Mouse (Mus musculus) midbrain, embryonic 15.5 days (tissue): ENCODE data around the gene Cdc42ep2. TPM values are rescaled to one million over a fixed set of nuclear protein-coding genes. Genes with fewer than 3 reads are reported as not detected.

ENCODE experiments used
- ATAC-seq: fragments of 200-750 bp; cut with Nextera tagmentation; replicated peaks from 2 replicates; pipeline ENCODE4 v1.8.0; 2017; ENCODE audit warnings: moderate TSS enrichment
- H3K27ac ChIP-seq: fragments of 300-500 bp; sonication (generic); 2 replicates; pipeline ENCODE4 v1.5.1; 2015; ENCODE audit warnings: mild to moderate bottlenecking, inconsistent platforms
- H3K27me3 ChIP-seq: fragments of 300-500 bp; sonication (generic); replicated peaks from 2 replicates; pipeline ENCODE4 v1.6.1; 2015; ENCODE audit warnings: inconsistent platforms
- H3K36me3 ChIP-seq: fragments of 300-500 bp; sonication (generic); replicated peaks from 2 replicates; pipeline ENCODE4 v1.6.1; 2015; ENCODE audit warnings: inconsistent platforms
- H3K4me1 ChIP-seq: fragments of 300-500 bp; sonication (generic); 2 replicates; pipeline ENCODE4 v1.6.1; 2015; ENCODE audit warnings: inconsistent platforms
- H3K4me2 ChIP-seq: fragments of 300-500 bp; sonication (generic); 2 replicates; pipeline ENCODE4 v1.6.1; 2015; ENCODE audit warnings: inconsistent platforms, mild to moderate bottlenecking, moderate library complexity
- H3K4me3 ChIP-seq: fragments of 300-500 bp; sonication (generic); 2 replicates; pipeline ENCODE4 v1.5.1; 2015; ENCODE audit warnings: mild to moderate bottlenecking, inconsistent platforms
- H3K9ac ChIP-seq: fragments of 300-500 bp; sonication (generic); 2 replicates; pipeline ENCODE4 v1.6.1; 2015; ENCODE audit warnings: mild to moderate bottlenecking, inconsistent platforms
- H3K9me3 ChIP-seq: fragments of 300-500 bp; sonication (generic); 2 replicates; pipeline ENCODE4 v1.6.1; 2016; ENCODE audit warnings: inconsistent platforms
- WGBS: fragments of 180-500 bp; shearing (Covaris S2); methylation state at CpG from one replicate; pipeline ENCODE4 v1.1.7; 2015; ENCODE audit warnings: mixed read lengths; 5-methylcytosine and 5-hydroxymethylcytosine counted together
- polyA plus RNA-seq: library from polyadenylated mRNA; unstranded; fragments of >200 nt; fragmentation: Nextera tagmentation; extraction: Ambion mirVana; gene quantifications from 2 replicates; pipeline ENCODE4 v1.2.1, GENCODE M21; 2015

Cdc42ep2 gene
- polyA plus RNA-seq, 1 experiment from 2014 or later = 16.7 TPM

DNA sequence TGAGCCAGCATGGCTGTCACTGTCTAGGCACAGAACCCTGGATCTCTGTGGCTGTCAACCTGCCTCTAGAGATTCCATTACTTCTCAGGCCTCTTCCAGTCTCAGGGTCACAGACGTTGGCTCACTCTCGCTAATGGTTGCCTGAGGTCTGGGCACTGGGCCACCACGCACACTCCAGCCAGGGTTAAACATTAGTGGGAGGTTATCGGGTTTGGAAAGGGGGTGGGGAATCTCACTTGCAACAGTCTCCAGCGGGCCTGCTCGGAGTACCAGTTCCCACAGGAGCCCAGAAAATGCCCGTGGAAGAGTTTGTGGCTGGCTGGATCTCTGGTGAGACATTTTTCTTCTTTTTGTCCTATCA lies 46.3 kb downstream of the Cdc42ep2 start:
- H3K9me3 ChIP-seq = no peaks in the 10 kb centered on the region
- H3K4me1 ChIP-seq = peaks cover 17% of the 10 kb centered on the region
- 80% methylated on average over 7 of the region's 7 CpGs for WGBS
- H3K9ac ChIP-seq = no peak overlapping the region
- no peak for ATAC-seq
- no peaks in the 10 kb centered on the region for H3K36me3 ChIP-seq
- no peak overlapping the region for H3K27ac ChIP-seq
- H3K4me3 ChIP-seq = no peak overlapping the region
- H3K4me2 ChIP-seq = no peak overlapping the region
- no peaks in the 10 kb centered on the region for H3K27me3 ChIP-seq

DNA sequence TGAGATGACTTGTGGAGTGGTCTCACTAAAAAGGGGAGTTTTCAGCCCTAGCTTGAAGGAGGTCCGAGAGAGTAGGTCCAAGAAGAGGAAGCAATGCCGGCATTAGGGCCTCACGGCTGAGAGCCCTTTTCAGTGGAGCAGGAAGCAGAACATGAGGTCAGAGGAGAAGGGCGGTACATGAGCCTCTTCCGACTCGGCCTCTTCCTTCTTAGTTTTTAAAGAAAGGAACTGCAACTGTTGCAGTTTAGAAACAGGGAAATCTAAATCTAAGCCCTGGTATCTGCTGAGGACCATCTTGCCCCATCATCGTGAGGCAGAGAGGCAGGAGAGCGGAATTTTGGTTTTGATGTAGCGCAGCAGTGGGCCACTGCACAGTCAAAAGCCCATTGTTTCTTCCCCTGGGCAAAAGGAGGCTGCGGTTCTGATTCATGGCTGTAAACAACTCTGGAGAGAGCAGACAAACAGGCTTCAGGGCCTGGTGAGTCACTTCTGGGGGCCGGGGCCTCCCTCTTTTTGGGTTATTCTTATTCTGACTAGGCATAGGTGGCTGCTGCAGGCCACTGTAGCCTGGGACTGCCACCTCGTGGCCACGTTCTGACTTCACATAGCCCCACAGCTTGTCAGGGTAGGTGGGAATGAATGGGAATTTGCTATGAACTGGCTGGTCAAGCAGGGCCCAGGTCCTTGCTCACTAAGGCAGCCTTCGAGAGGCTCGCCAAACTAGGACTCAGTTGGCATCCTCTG lies 46.8 kb downstream of the Cdc42ep2 start, which contains the start of gene Slc25a45:
TSS of gene Slc25a45 (plus strand) at position 191 of the 744 bp plus-strand sequence.
- 45% methylated on average over 15 of the region's 15 CpGs for WGBS

DNA sequence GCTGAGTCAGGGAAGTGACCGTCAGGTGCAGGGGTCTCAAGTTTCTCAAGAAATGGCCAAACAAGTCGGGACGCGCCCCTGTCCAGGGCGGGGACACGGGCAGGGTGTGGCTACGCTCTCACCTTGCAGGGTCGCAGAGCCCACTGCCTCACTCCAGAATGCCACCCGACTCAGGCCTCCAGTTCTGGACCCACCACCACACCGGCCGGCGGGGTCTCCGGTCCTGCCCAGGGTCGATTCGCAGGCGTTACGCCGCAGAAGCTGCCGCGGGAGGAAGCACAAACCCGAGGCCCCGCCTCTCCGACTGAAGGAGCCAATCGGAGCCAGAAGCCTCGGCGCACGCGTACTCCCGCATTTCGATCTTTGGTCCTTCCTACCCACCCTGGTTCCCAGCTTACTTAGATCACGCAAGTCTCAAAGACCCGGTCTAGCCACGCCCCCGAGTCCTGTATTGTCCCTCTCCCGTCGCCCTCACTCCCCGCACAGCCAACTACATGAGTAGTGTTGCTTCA lies 49.6 kb downstream of the Cdc42ep2 start, which contains the start of gene Frmd8:
TSS of gene Frmd8 (minus strand) at position 306 of the 512 bp plus-strand sequence.
- Histone ChIP-seq H3K27me3 (no peaks in the 10 kb centered on the region), H3K9me3 (no peaks in the 10 kb centered on the region), H3K4me2 (peak within 1 kb of the TSS; percentile 94), H3K4me3 (peak within 1 kb of the TSS; percentile 83), H3K36me3 (no peaks in the 10 kb centered on the region), H3K9ac (peak within 1 kb of the TSS; percentile 90), H3K27ac (peak within 1 kb of the TSS; percentile 72), H3K4me1 (peaks cover 25% of the 10 kb centered on the region)
- peak; percentile 90 for ATAC-seq
- WGBS = under 1% methylated on average over 37 of the region's 37 CpGs

More for the DNA sequence above, 46.8 kb downstream of the Cdc42ep2 start, which contains the start of gene Slc25a45:
- peaks cover 21% of the 10 kb centered on the region for H3K4me1 ChIP-seq
- no peaks in the 10 kb centered on the region for H3K27me3 ChIP-seq
- H3K36me3 ChIP-seq = no peaks in the 10 kb centered on the region
- no peaks in the 10 kb centered on the region for H3K9me3 ChIP-seq
- H3K4me2 ChIP-seq = no peak within 1 kb of the TSS
- no peak within 1 kb of the TSS for H3K9ac ChIP-seq
- no peak within 1 kb of the TSS; the same call in 1 of the 2 replicates for H3K27ac ChIP-seq
- ATAC-seq = no peak
- no peak within 1 kb of the TSS for H3K4me3 ChIP-seq

DNA sequence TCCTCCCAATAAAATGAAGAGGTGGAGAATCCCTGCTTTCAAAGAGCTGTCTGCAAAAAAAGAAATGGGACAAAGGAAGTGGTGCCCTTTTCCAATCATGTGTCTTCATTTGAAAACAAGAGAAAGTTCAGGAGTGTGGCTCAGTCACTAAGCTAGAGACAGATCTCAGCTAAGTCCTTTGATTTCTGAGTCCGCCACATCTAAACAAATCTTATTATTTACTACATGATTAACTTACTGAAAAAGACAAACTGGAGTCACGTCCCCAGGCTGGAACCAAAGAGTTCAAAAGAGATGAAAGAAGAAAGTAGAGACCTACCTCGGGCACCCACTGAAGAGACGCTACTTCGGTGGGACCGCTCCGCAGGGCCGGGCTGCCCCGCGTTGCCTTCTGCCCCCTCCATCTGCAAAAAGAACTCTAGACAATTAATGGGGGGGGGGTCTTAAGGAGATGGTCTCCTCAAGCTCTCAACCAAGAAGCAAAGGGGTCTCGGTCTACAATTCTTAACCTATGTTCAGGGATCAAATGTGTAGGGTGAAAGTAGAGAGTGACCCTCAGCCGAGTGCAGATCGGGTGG lies 50.1 kb downstream of the Cdc42ep2 start:
- 8% methylated on average over 13 of the region's 13 CpGs for WGBS
- peak overlapping the region; percentile 90 for H3K9ac ChIP-seq
- no peak overlapping the region for H3K27ac ChIP-seq
- H3K4me3 ChIP-seq = peak overlapping the region; percentile 83
- H3K4me2 ChIP-seq = peak overlapping the region; percentile 94
- no peak; the same call in 1 of the 2 replicates for ATAC-seq
- no peaks in the 10 kb centered on the region for H3K9me3 ChIP-seq
- H3K36me3 ChIP-seq = no peaks in the 10 kb centered on the region
- H3K4me1 ChIP-seq = peaks cover 25% of the 10 kb centered on the region
- no peaks in the 10 kb centered on the region for H3K27me3 ChIP-seq

DNA sequence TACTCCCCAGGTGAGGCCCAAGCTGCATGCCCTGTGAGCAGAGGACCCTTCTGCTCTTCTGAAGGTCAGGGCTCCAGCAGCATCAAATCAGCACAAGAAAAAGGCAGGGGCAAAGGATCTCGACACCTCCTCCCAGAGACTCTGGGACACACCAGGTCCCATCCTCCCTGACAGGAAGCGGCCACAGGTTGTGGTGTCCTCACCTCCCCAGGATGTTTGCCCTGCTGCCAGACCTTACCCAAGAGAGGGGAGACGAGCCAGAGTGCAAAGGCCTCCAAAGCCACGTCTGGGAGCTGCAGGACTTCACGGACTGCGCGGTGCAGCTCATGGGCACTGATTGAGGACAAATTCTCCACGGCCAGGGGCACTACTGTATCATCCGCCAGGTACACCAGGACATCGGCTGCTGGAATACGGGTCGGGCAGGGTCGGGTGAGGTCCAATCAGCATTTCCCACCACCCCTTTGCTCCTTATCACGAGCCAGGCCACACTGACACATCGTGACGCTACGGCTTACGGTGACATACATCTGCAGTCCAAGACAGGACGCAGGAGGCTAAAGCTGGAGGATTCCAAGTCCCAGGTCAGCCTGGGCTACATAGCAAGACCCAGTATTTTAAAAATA lies 51.6 kb downstream of the Cdc42ep2 start:
- 90% methylated on average over 19 of the region's 19 CpGs for WGBS

DNA sequence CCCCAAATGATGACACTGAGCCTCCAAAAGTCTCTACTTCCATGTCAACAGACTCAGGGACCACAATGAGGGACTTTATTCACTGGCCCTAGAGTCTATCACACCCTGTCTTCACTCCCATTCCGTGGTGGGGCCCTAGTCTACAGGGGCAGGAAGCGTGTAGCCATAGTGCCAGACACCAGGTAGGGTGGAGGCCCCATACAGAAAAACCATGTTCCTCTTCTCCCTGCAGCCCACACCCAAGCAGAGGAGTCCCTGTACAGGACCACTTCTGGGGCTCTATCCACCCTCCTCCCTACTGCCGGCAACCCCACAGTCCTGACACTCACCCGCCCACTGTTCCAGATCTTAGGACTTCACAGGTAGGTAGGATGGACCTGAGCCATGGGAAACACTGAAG lies 52.1 kb downstream of the Cdc42ep2 start:
- no peak for ATAC-seq
- H3K4me1 ChIP-seq = peaks cover 25% of the 10 kb centered on the region
- 94% methylated on average over 4 of the region's 4 CpGs for WGBS
- no peaks in the 10 kb centered on the region for H3K36me3 ChIP-seq
- no peaks in the 10 kb centered on the region for H3K27me3 ChIP-seq
- no peak overlapping the region for H3K4me2 ChIP-seq
- no peak overlapping the region for H3K27ac ChIP-seq
- H3K4me3 ChIP-seq = no peak overlapping the region
- no peak overlapping the region for H3K9ac ChIP-seq
- H3K9me3 ChIP-seq = no peaks in the 10 kb centered on the region

More for the DNA sequence above, 51.6 kb downstream of the Cdc42ep2 start:
- Histone ChIP-seq H3K36me3 (no peaks in the 10 kb centered on the region), H3K9ac (no peak overlapping the region), H3K4me3 (no peak overlapping the region), H3K27ac (no peak overlapping the region), H3K27me3 (no peaks in the 10 kb centered on the region), H3K4me2 (no peak overlapping the region), H3K9me3 (no peaks in the 10 kb centered on the region), H3K4me1 (peaks cover 25% of the 10 kb centered on the region)
- no peak for ATAC-seq

DNA sequence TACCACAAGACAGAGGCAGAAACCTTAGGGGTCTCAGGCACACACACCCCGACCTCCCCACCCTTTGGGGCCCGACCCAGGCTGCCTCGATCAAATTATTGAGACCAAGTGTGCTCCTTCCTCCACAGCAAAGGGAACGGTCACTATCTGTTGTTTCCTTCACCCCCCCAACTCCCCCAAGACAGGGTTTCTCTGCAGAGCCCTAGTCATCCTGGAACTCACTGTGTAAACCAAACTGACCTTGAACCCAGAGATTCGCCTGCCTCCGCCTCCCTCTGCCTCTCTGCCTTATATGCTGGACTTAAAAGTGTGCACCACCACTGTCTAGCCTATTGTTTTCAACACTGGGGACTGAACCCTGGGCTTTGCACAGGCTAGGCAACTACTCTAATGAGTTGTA lies 52.9 kb downstream of the Cdc42ep2 start:
- Histone ChIP-seq H3K9me3 (no peaks in the 10 kb centered on the region), H3K27me3 (no peaks in the 10 kb centered on the region), H3K36me3 (no peaks in the 10 kb centered on the region), H3K9ac (no peak overlapping the region), H3K4me1 (peaks cover 25% of the 10 kb centered on the region), H3K27ac (no peak overlapping the region), H3K4me3 (no peak overlapping the region), H3K4me2 (0 out of 2 replicates have a peak overlapping the region, but pooled peaks have one; percentile 9)
- ATAC-seq = no peak
- WGBS = 66% methylated on average over 6 of the region's 6 CpGs

DNA sequence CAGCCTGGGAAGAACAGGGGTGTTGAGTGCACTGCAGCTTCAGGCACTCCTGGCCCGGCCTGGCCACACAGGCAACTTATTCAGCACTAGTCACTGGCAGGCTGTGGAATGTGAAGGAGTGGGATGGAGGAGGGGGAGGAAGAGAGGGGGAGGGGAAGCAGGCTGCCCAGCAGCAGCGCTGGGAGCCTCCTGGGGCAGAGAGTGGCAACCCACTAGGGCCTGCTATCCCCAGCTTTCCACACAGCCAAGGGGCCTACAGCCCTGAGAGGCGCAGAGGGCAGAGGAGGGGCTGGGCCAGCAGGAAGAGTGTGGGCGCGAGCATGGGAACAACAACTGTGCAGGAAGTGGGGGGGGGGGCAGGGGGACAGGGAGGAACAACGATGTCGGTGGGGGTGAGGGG lies 53.3 kb downstream of the Cdc42ep2 start:
- Histone ChIP-seq H3K9ac (no peak overlapping the region), H3K4me1 (peaks cover 25% of the 10 kb centered on the region), H3K27ac (peak overlapping the region; percentile 38; the same call in 1 of the 2 replicates), H3K36me3 (no peaks in the 10 kb centered on the region), H3K4me2 (0 out of 2 replicates have a peak overlapping the region, but pooled peaks have one; percentile 9), H3K4me3 (no peak overlapping the region), H3K27me3 (no peaks in the 10 kb centered on the region), H3K9me3 (no peaks in the 10 kb centered on the region)
- 0 out of 2 replicates have a peak, but pooled peaks have one; percentile 9 for ATAC-seq
- WGBS = 16% methylated on average over 7 of the region's 7 CpGs

DNA sequence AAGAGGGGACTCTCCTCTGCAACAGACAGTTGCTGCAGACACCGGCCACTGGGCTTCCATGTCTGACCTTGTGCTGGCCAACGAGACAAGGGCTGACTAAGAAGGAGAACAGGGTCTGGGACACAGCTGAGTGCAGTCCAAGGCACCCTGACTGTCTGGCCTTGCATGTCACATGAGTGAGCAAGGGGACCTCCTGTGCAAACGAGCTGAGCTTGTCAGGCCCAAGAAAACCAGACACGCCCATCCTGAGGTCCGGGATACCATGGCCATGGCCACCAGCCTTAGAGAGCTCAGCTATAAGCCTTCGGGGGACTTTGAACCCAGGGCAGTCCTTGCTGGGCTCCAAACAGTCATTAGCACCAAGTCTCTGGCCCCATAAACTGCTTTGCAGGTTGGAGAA lies 56.5 kb downstream of the Cdc42ep2 start:
- Histone ChIP-seq H3K4me1 (peaks cover 6% of the 10 kb centered on the region; the same call in 1 of the 2 replicates), H3K36me3 (peaks cover 2% of the 10 kb centered on the region; the same call in 1 of the 2 replicates), H3K4me3 (no peak overlapping the region), H3K9me3 (no peaks in the 10 kb centered on the region), H3K9ac (no peak overlapping the region), H3K4me2 (no peak overlapping the region), H3K27me3 (no peaks in the 10 kb centered on the region), H3K27ac (no peak overlapping the region)
- WGBS = 85% methylated on average over 6 of the region's 6 CpGs
- ATAC-seq = no peak

Other genes starting within 250 kb of the Cdc42ep2 start
- 12.5 and 14.0 TPM in 2 replicates for gene Map3k11, start 236.1 kb downstream of the Cdc42ep2 start, polyA plus RNA-seq
- gene Pcnx3, start 235.9 kb downstream of the Cdc42ep2 start, polyA plus RNA-seq = 29.2 TPM in 2 replicates
- 0.19 and 0.28 TPM in 2 replicates for gene Kcnk7, start 220.4 kb downstream of the Cdc42ep2 start, polyA plus RNA-seq
- gene Ehbp1l1, start 198.5 kb downstream of the Cdc42ep2 start, polyA plus RNA-seq = 23.7 and 25.5 TPM in 2 replicates
- 158 and 165 TPM in 2 replicates for gene Fam89b, start 195.2 kb downstream of the Cdc42ep2 start, polyA plus RNA-seq
- 8.2 and 12.6 TPM in 2 replicates for gene Ltbp3, start 183.9 kb downstream of the Cdc42ep2 start, polyA plus RNA-seq
- 87.6 and 94.7 TPM in 2 replicates for gene Scyl1, start 153.4 kb downstream of the Cdc42ep2 start, polyA plus RNA-seq
- gene Frmd8, start 49.5 kb downstream of the Cdc42ep2 start, polyA plus RNA-seq = 16.1 and 19.2 TPM in 2 replicates
- gene Slc25a45, start 47.0 kb downstream of the Cdc42ep2 start, polyA plus RNA-seq = 2.0 and 2.9 TPM in 2 replicates
- 13.8 and 16.4 TPM in 2 replicates for gene Tigd3, start 30.7 kb downstream of the Cdc42ep2 start, polyA plus RNA-seq
- 122 and 130 TPM in 2 replicates for gene Dpf2, start 11.8 kb downstream of the Cdc42ep2 start, polyA plus RNA-seq
- gene Pola2, start 39.4 kb upstream of the Cdc42ep2 start, polyA plus RNA-seq = 25.3 and 25.4 TPM in 2 replicates
- not detected in 2 replicates for gene Slc22a20, start 61.3 kb upstream of the Cdc42ep2 start, polyA plus RNA-seq
- 2.9 and 3.3 TPM in 2 replicates for gene Capn1, start 91.1 kb upstream of the Cdc42ep2 start, polyA plus RNA-seq
- gene Syvn1, start 121.8 kb upstream of the Cdc42ep2 start, polyA plus RNA-seq = 36.8 and 39.3 TPM in 2 replicates
- 62.5 and 65.1 TPM in 2 replicates for gene Mrpl49, start 133.0 kb upstream of the Cdc42ep2 start, polyA plus RNA-seq
- gene Fau, start 133.0 kb upstream of the Cdc42ep2 start, polyA plus RNA-seq = 459 and 483 TPM in 2 replicates
- 30.8 and 34.7 TPM in 2 replicates for gene Znhit2, start 136.4 kb upstream of the Cdc42ep2 start, polyA plus RNA-seq
- gene Tm7sf2, start 143.6 kb upstream of the Cdc42ep2 start, polyA plus RNA-seq = 51.3 and 53.8 TPM in 2 replicates
- 100.0 and 102 TPM in 2 replicates for gene Vps51, start 152.4 kb upstream of the Cdc42ep2 start, polyA plus RNA-seq
- not detected in 2 replicates for gene Tmem262, start 155.2 kb upstream of the Cdc42ep2 start, polyA plus RNA-seq
- 1.3 and 1.5 TPM in 2 replicates for gene Gm28374, start 157.4 kb upstream of the Cdc42ep2 start, polyA plus RNA-seq
- 86.8 and 87.6 TPM in 2 replicates for gene Zfpl1, start 160.1 kb upstream of the Cdc42ep2 start, polyA plus RNA-seq
- gene Cdca5, start 160.2 kb upstream of the Cdc42ep2 start, polyA plus RNA-seq = 5.1 and 7.2 TPM in 2 replicates
- gene AC131692.1, start 169.6 kb upstream of the Cdc42ep2 start, polyA plus RNA-seq = not detected in 2 replicates
- 0.41 and 0.53 TPM in 2 replicates for gene Naaladl1, start 181.0 kb upstream of the Cdc42ep2 start, polyA plus RNA-seq
- gene Sac3d1, start 193.8 kb upstream of the Cdc42ep2 start, polyA plus RNA-seq = 48.3 and 51.2 TPM in 2 replicates
- gene Snx15, start 203.5 kb upstream of the Cdc42ep2 start, polyA plus RNA-seq = 59.1 and 65.6 TPM in 2 replicates
- 0.20 TPM in 1 of 2 replicates, not detected in the other for gene Batf2, start 216.2 kb upstream of the Cdc42ep2 start, polyA plus RNA-seq
- 146 and 150 TPM in 2 replicates for gene Arl2, start 216.7 kb upstream of the Cdc42ep2 start, polyA plus RNA-seq